Mouse (Mus musculus): ENCODE measurements around the gene Best1. TPM values are rescaled to one million over a fixed set of nuclear protein-coding genes. Genes with fewer than 3 reads are reported as not detected.

Best1 gene
- polyA plus RNA-seq, 1 experiment, result not detected

DNA sequence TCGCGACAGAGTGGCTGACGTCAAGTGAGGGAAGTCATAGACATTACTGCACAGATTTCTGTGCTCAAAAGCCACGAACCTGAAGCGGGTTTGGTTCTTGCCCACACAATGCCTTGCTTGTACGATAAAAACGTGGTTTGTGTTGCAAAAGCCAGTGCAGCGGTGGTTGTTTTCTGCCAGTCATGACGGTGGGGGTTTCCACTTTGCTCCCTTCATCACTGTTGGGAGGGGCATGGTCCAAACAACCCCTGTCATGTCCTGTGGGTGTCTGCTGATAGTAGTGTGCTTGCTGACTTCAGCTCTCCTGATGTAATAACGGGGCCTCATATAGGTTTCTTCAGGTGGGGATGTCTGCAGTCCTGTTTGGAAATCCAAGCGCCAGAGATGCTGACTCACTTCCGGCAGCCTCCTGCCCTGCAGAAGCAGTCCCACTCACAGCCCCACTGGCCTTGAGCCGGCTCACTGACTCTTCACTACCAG, 62.6 kb downstream of the Best1 start:
- no peak overlapping the region for H3K4me3 ChIP-seq (ENCODE audit: insufficient read depth, low read depth, low read length)
- WGBS, result 64% methylated on average over 13 of the region's 13 CpGs
- H3K4me1 ChIP-seq (ENCODE audit: control insufficient read depth, insufficient read depth, low read length), result peaks cover 4% of the 10 kb centered on the region; the same call in 1 of the 2 replicates
- no peak for TF ChIP-seq POLR2A (IDR thresholded peaks at IDR 0.05; ENCODE audit: insufficient read depth, low read depth, low read length)
- H3K27ac ChIP-seq (ENCODE audit: insufficient read depth, low read depth, low read length), result peak overlapping the region; percentile 17; the same call in 1 of the 2 replicates

DNA sequence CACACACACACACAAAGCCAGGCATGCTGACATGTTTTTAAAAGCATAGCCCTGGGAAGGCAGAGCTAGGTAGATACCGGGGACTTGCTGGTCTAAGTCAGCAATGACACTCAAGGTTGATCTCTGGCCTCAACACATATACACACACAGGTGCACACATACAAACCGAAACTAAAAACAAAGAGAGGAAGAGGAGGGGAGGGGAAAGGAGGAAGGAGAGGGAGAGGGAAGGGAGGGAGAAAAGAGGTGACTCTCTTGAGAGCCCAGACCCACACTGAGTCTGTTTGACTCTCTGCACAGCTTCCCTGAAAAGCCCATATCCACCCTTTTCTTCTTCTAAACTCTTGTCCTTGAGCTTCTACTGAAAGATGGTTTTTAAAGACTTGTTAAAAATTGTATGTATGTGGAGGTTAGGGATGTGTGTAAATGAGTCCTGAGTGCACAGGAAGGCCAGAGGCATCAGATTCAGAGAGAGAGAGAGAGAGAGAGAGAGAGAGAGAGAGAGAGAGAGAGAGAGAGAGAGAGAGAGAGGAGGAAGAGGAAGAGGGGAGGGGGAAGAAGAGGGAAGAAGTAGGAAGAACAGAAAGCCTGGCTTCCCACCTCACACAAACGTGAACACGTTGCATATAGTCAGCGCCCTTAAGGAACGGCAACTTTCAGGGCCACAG, 63.1 kb downstream of the Best1 start:
- no peak overlapping the region for H3K4me3 ChIP-seq (ENCODE audit: insufficient read depth, low read depth, low read length)
- TF ChIP-seq CTCF (IDR thresholded peaks at IDR 0.05; ENCODE audit: insufficient read depth, low read depth, low read length) (no peak), POLR2A (IDR thresholded peaks at IDR 0.05; ENCODE audit: insufficient read depth, low read depth, low read length) (no peak)
- H3K27ac ChIP-seq (ENCODE audit: insufficient read depth, low read depth, low read length), result peak overlapping the region; percentile 17; the same call in 1 of the 2 replicates
- H3K4me1 ChIP-seq (ENCODE audit: control insufficient read depth, insufficient read depth, low read length), result peaks cover 4% of the 10 kb centered on the region; the same call in 1 of the 2 replicates
- WGBS, result 83% methylated on average over 6 of the region's 6 CpGs

DNA sequence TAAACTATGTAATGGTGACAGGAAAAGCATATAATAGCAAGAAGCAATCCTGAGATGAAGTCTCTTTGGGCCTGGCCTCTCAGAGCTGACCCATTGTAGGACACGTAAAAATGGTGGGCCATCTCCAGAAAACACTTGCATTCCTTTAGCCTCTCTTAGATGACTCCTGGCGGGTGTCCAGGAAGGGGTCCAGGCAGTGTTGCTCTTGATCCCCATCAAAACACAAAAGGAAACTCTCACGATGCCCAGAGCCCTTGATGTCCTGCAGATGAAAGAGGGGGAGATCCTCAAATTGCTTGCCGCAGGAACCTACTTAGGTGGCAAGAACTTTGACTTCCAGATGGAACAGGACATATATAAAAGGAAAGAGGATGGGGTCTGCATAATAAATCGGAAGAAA, 64.0 kb downstream of the Best1 start:
- TF ChIP-seq POLR2A (IDR thresholded peaks at IDR 0.05; ENCODE audit: insufficient read depth, low read depth, low read length), result no peak
- TF ChIP-seq CTCF (IDR thresholded peaks at IDR 0.05; ENCODE audit: insufficient read depth, low read depth, low read length), result no peak
- WGBS, result 72% methylated on average over 5 of the region's 5 CpGs
- peaks cover 4% of the 10 kb centered on the region; the same call in 1 of the 2 replicates for H3K4me1 ChIP-seq (ENCODE audit: control insufficient read depth, insufficient read depth, low read length)
- no peak overlapping the region for H3K4me3 ChIP-seq (ENCODE audit: insufficient read depth, low read depth, low read length)
- H3K27ac ChIP-seq (ENCODE audit: insufficient read depth, low read depth, low read length), result no peak overlapping the region

DNA sequence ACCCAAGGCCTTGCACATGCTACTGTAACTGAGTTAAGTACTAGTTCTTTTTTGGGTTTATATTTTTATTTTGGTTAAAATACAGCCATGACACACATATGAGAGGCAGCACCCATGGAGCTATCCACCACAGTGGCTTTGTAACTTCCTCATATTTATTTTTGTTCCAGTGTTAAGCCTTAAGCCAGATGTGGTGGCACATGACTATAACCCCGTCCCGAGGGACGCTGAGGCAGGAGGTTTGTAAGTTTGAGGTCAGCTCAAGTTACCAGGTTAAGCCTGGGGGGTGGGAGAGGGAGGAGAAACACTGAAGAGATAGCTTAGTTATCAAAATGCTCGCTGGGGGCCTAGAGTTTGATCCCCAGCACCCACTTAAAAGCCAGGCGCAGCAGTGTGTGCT, 64.9 kb downstream of the Best1 start:
- TF ChIP-seq POLR2A (IDR thresholded peaks at IDR 0.05; ENCODE audit: insufficient read depth, low read depth, low read length), result no peak
- TF ChIP-seq CTCF (IDR thresholded peaks at IDR 0.05; ENCODE audit: insufficient read depth, low read depth, low read length), result no peak
- Histone ChIP-seq H3K4me1 (ENCODE audit: control insufficient read depth, insufficient read depth, low read length) (peaks cover 4% of the 10 kb centered on the region; the same call in 1 of the 2 replicates), H3K4me3 (ENCODE audit: insufficient read depth, low read depth, low read length) (no peak overlapping the region), H3K27ac (ENCODE audit: insufficient read depth, low read depth, low read length) (no peak overlapping the region)
- 78% methylated on average over 5 of the region's 5 CpGs for WGBS

Other genes starting within 250 kb of the Best1 start
- not detected in 2 replicates for gene Scgb2a2, start 154.1 kb downstream of the Best1 start, polyA plus RNA-seq (2012; ENCODE audit: insufficient read depth, insufficient read length, low replicate concordance, missing spikeins)
- gene Incenp, start 102.1 kb downstream of the Best1 start, polyA plus RNA-seq (2012; ENCODE audit: insufficient read depth, insufficient read length, low replicate concordance, missing spikeins), result not detected in 2 replicates
- gene Fth1, start 21.0 kb downstream of the Best1 start, polyA plus RNA-seq (2012; ENCODE audit: insufficient read depth, insufficient read length, low replicate concordance, missing spikeins), result 1,416 TPM in 1 of 2 replicates, not detected in the other
- not detected in 2 replicates for gene Rab3il1, start within 50 bp of the Best1 start, polyA plus RNA-seq (2012; ENCODE audit: insufficient read depth, insufficient read length, low replicate concordance, missing spikeins)
- not detected in 2 replicates for gene Fads3, start 39.9 kb upstream of the Best1 start, polyA plus RNA-seq (2012; ENCODE audit: insufficient read depth, insufficient read length, low replicate concordance, missing spikeins)
- gene Fads2, start 100.1 kb upstream of the Best1 start, polyA plus RNA-seq (2012; ENCODE audit: insufficient read depth, insufficient read length, low replicate concordance, missing spikeins), result 106 TPM in 1 of 2 replicates, not detected in the other
- gene Fads1, start 181.3 kb upstream of the Best1 start, polyA plus RNA-seq (2012; ENCODE audit: insufficient read depth, insufficient read length, low replicate concordance, missing spikeins), result not detected in 2 replicates
- gene Tmem258, start 202.4 kb upstream of the Best1 start, polyA plus RNA-seq (2012; ENCODE audit: insufficient read depth, insufficient read length, low replicate concordance, missing spikeins), result not detected in 2 replicates
- not detected in 2 replicates for gene Fen1, start 202.5 kb upstream of the Best1 start, polyA plus RNA-seq (2012; ENCODE audit: insufficient read depth, insufficient read length, low replicate concordance, missing spikeins)
- gene Myrf, start 239.1 kb upstream of the Best1 start, polyA plus RNA-seq (2012; ENCODE audit: insufficient read depth, insufficient read length, low replicate concordance, missing spikeins), result not detected in 2 replicates